Mouse (Mus musculus) intestine, embryonic 15.5 days (tissue): ENCODE results near the gene Hspbp1. TPM values are rescaled to one million over a fixed set of nuclear protein-coding genes. Genes with fewer than 3 reads are reported as not detected.

Source experiments
- ATAC-seq: fragments of 200-750 bp; cut with Nextera tagmentation; 2 replicates; pipeline ENCODE4 v1.8.0; 2017; ENCODE audit warnings: moderate TSS enrichment, moderate library complexity
- H3K27ac ChIP-seq: fragments of 300-500 bp; sonication (generic); 2 replicates; pipeline ENCODE4 v1.5.1; 2015; ENCODE audit warnings: mild to moderate bottlenecking, inconsistent platforms
- H3K27me3 ChIP-seq: fragments of 300-500 bp; sonication (generic); replicated peaks from 2 replicates; pipeline ENCODE4 v1.6.1; 2015; ENCODE audit warnings: inconsistent platforms
- H3K36me3 ChIP-seq: fragments of 300-500 bp; sonication (generic); 2 replicates; pipeline ENCODE4 v1.6.1; 2015; ENCODE audit warnings: inconsistent platforms
- H3K4me1 ChIP-seq: fragments of 300-500 bp; sonication (generic); replicated peaks from 2 replicates; pipeline ENCODE4 v1.6.1; 2015; ENCODE audit warnings: inconsistent platforms
- H3K4me2 ChIP-seq: fragments of 300-500 bp; sonication (generic); replicated peaks from 2 replicates; pipeline ENCODE4 v1.6.1; 2015; ENCODE audit warnings: mild to moderate bottlenecking, inconsistent platforms
- H3K4me3 ChIP-seq: fragments of 300-500 bp; sonication (generic); replicated peaks from 2 replicates; pipeline ENCODE4 v1.5.1; 2015; ENCODE audit warnings: inconsistent platforms
- H3K9ac ChIP-seq: fragments of 300-500 bp; sonication (generic); 2 replicates; pipeline ENCODE4 v1.6.1; 2015; ENCODE audit warnings: inconsistent platforms
- H3K9me3 ChIP-seq: fragments of 300-500 bp; sonication (generic); 2 replicates; pipeline ENCODE4 v1.6.1; 2016; ENCODE audit warnings: inconsistent platforms
- WGBS: fragments of 180-500 bp; shearing (Covaris S2); methylation state at CpG from one replicate; pipeline ENCODE4 v1.1.7; 2015; 5-methylcytosine and 5-hydroxymethylcytosine counted together
- polyA plus RNA-seq: library from polyadenylated mRNA; unstranded; fragments of >200 nt; fragmentation: Nextera tagmentation; extraction: Ambion mirVana; gene quantifications from 2 replicates; pipeline ENCODE4 v1.2.1, GENCODE M21; 2015

Hspbp1 gene
- polyA plus RNA-seq, 1 experiment from 2014 or later, result 98.2 TPM

GRCm38 (mm10) chr7:4663742-4664141, 21.1 kb downstream of the Hspbp1 start:
- Histone ChIP-seq H3K36me3 (peaks cover 15% of the 10 kb centered on the region; the same call in 1 of the 2 replicates), H3K4me2 (no peak overlapping the region), H3K4me1 (0 out of 2 replicates have a peak, but pooled peaks cover 3% of the 10 kb centered on the region), H3K4me3 (no peak overlapping the region), H3K27me3 (no peaks in the 10 kb centered on the region), H3K9me3 (no peaks in the 10 kb centered on the region), H3K9ac (no peak overlapping the region), H3K27ac (no peak overlapping the region)
- 87% methylated on average over 2 of the region's 2 CpGs for WGBS
- ATAC-seq, result no peak

GRCm38 (mm10) chr7:4663179-4663578, 21.7 kb downstream of the Hspbp1 start:
- Histone ChIP-seq H3K36me3 (peaks cover 15% of the 10 kb centered on the region; the same call in 1 of the 2 replicates), H3K27me3 (no peaks in the 10 kb centered on the region), H3K9ac (no peak overlapping the region), H3K4me2 (no peak overlapping the region), H3K9me3 (no peaks in the 10 kb centered on the region), H3K27ac (no peak overlapping the region), H3K4me3 (no peak overlapping the region), H3K4me1 (peaks cover 3% of the 10 kb centered on the region; the same call in 1 of the 2 replicates)
- WGBS, result 76% methylated on average over 8 of the region's 8 CpGs
- no peak for ATAC-seq

- H3K27me3 ChIP-seq, result no peaks in the 10 kb centered on the region
- WGBS, result 59% methylated on average over 3 of the region's 3 CpGs
- H3K4me3 ChIP-seq, result peak overlapping the region; percentile 86; the same call in 1 of the 2 replicates
- no peak for ATAC-seq
- no peak overlapping the region for H3K27ac ChIP-seq
- peaks cover 5% of the 10 kb centered on the region; the same call in 1 of the 2 replicates for H3K36me3 ChIP-seq
- no peaks in the 10 kb centered on the region for H3K9me3 ChIP-seq
- peak overlapping the region; percentile 86 for H3K4me2 ChIP-seq
- H3K9ac ChIP-seq, result 0 out of 2 replicates have a peak overlapping the region, but pooled peaks have one; percentile 57
- peaks cover 28% of the 10 kb centered on the region for H3K4me1 ChIP-seq
Observed at GRCm38 (mm10) chr7:4659911-4660443, 24.9 kb downstream of the Hspbp1 start.

GRCm38 (mm10) chr7:4658912-4659551, 25.8 kb downstream of the Hspbp1 start, which contains the start of gene Ppp6r1:
Gene Ppp6r1 (minus strand): TSS chr7:4659019.
- Histone ChIP-seq H3K9me3 (no peaks in the 10 kb centered on the region), H3K4me3 (peak within 1 kb of the TSS; percentile 86), H3K9ac (peak within 1 kb of the TSS; percentile 94), H3K4me2 (peak within 1 kb of the TSS; percentile 86), H3K27ac (peak within 1 kb of the TSS; percentile 94), H3K4me1 (peaks cover 28% of the 10 kb centered on the region), H3K36me3 (peaks cover 5% of the 10 kb centered on the region; the same call in 1 of the 2 replicates), H3K27me3 (no peaks in the 10 kb centered on the region)
- peak; percentile 98 for ATAC-seq
- under 1% methylated on average over 54 of the region's 54 CpGs for WGBS

- Histone ChIP-seq H3K4me3 (peak overlapping the region; percentile 86), H3K27ac (peak overlapping the region; percentile 94), H3K36me3 (peaks cover 4% of the 10 kb centered on the region; the same call in 1 of the 2 replicates), H3K27me3 (no peaks in the 10 kb centered on the region), H3K9ac (peak overlapping the region; percentile 94), H3K4me2 (peak overlapping the region; percentile 86), H3K9me3 (no peaks in the 10 kb centered on the region), H3K4me1 (peaks cover 33% of the 10 kb centered on the region)
- WGBS, result under 1% methylated on average over 76 of the region's 78 CpGs
- peak; percentile 71 for ATAC-seq
Observed at GRCm38 (mm10) chr7:4658128-4658907, 26.6 kb downstream of the Hspbp1 start.

- 25% methylated on average over 9 of the region's 9 CpGs for WGBS
- Histone ChIP-seq H3K36me3 (0 out of 2 replicates have a peak, but pooled peaks cover 3% of the 10 kb centered on the region), H3K27me3 (no peaks in the 10 kb centered on the region), H3K9ac (peak overlapping the region; percentile 94), H3K4me3 (peak overlapping the region; percentile 86), H3K4me2 (peak overlapping the region; percentile 86), H3K27ac (peak overlapping the region; percentile 94), H3K9me3 (no peaks in the 10 kb centered on the region), H3K4me1 (peaks cover 37% of the 10 kb centered on the region)
- ATAC-seq, result 0 out of 2 replicates have a peak, but pooled peaks have one; percentile 0
Observed at GRCm38 (mm10) chr7:4657521-4658127, 27.2 kb downstream of the Hspbp1 start.

- Histone ChIP-seq H3K4me3 (peak overlapping the region; percentile 86), H3K36me3 (0 out of 2 replicates have a peak, but pooled peaks cover 3% of the 10 kb centered on the region), H3K9me3 (no peaks in the 10 kb centered on the region), H3K27ac (no peak overlapping the region), H3K4me1 (peaks cover 37% of the 10 kb centered on the region), H3K27me3 (no peaks in the 10 kb centered on the region), H3K4me2 (peak overlapping the region; percentile 86), H3K9ac (no peak overlapping the region)
- no peak for ATAC-seq
- WGBS, result 44% methylated on average over 1 of the region's 1 CpGs
Observed at GRCm38 (mm10) chr7:4656818-4657217, 28.1 kb downstream of the Hspbp1 start.

- Histone ChIP-seq H3K4me1 (peaks cover 37% of the 10 kb centered on the region), H3K4me2 (no peak overlapping the region; the same call in 1 of the 2 replicates), H3K27ac (no peak overlapping the region), H3K27me3 (no peaks in the 10 kb centered on the region), H3K9me3 (no peaks in the 10 kb centered on the region), H3K4me3 (no peak overlapping the region), H3K36me3 (0 out of 2 replicates have a peak, but pooled peaks cover 3% of the 10 kb centered on the region), H3K9ac (no peak overlapping the region)
- ATAC-seq, result no peak
- 81% methylated on average over 1 of the region's 1 CpGs for WGBS
Observed at GRCm38 (mm10) chr7:4655916-4656315, 29.0 kb downstream of the Hspbp1 start.

GRCm38 (mm10) chr7:4655393-4655792, 29.5 kb downstream of the Hspbp1 start:
- H3K27ac ChIP-seq, result no peak overlapping the region
- H3K4me1 ChIP-seq, result peaks cover 34% of the 10 kb centered on the region
- 82% methylated on average over 4 of the region's 4 CpGs for WGBS
- no peak overlapping the region for H3K9ac ChIP-seq
- 0 out of 2 replicates have a peak, but pooled peaks cover 3% of the 10 kb centered on the region for H3K36me3 ChIP-seq
- H3K9me3 ChIP-seq, result no peaks in the 10 kb centered on the region
- H3K27me3 ChIP-seq, result no peaks in the 10 kb centered on the region
- ATAC-seq, result no peak
- no peak overlapping the region for H3K4me3 ChIP-seq
- H3K4me2 ChIP-seq, result no peak overlapping the region

GRCm38 (mm10) chr7:4654221-4654620, 30.6 kb downstream of the Hspbp1 start:
- Histone ChIP-seq H3K4me2 (no peak overlapping the region), H3K9ac (no peak overlapping the region), H3K36me3 (0 out of 2 replicates have a peak, but pooled peaks cover 3% of the 10 kb centered on the region), H3K4me1 (peaks cover 34% of the 10 kb centered on the region), H3K27ac (no peak overlapping the region), H3K9me3 (no peaks in the 10 kb centered on the region), H3K4me3 (no peak overlapping the region), H3K27me3 (no peaks in the 10 kb centered on the region)
- 81% methylated on average over 2 of the region's 2 CpGs for WGBS
- no peak for ATAC-seq

- Histone ChIP-seq H3K27me3 (no peaks in the 10 kb centered on the region), H3K4me3 (no peak overlapping the region), H3K9me3 (no peaks in the 10 kb centered on the region), H3K4me1 (peaks cover 34% of the 10 kb centered on the region), H3K27ac (no peak overlapping the region), H3K9ac (no peak overlapping the region), H3K36me3 (0 out of 2 replicates have a peak, but pooled peaks cover 3% of the 10 kb centered on the region), H3K4me2 (no peak overlapping the region)
- ATAC-seq, result no peak
- WGBS, result 78% methylated on average over 7 of the region's 7 CpGs
Observed at GRCm38 (mm10) chr7:4653780-4654179, 31.1 kb downstream of the Hspbp1 start.
